Mouse (Mus musculus): ENCODE measurements at regions not wholly inside any gene's neighbourhood (a gene's known extent, or its start where the extent isn't known, plus 50 kb on each side); places are given as distances from the start of the nearest gene placed in this dataset.

GRCm38 (mm10) chr10:92242714-92243440 lies 479.3 kb downstream of the Nedd1 start:
- DNase-seq (ENCODE audit: low spot score in 2 of 2): no peak

GRCm38 (mm10) chr10:92237881-92238280 lies 484.3 kb downstream of the Nedd1 start:
- no peak for DNase-seq (ENCODE audit: low spot score in 2 of 2)

GRCm38 (mm10) chr10:92232081-92232480 lies 490.1 kb downstream of the Nedd1 start:
- no peak for DNase-seq (ENCODE audit: low spot score in 2 of 2)

GRCm38 (mm10) chr10:92225818-92226217 lies 496.4 kb downstream of the Nedd1 start:
- DNase-seq (ENCODE audit: low spot score in 2 of 2): no peak

GRCm38 (mm10) chr10:92225071-92225470 lies 497.1 kb downstream of the Nedd1 start:
- DNase-seq (ENCODE audit: low spot score in 2 of 2): no peak

GRCm38 (mm10) chr10:92219310-92219709 lies 502.9 kb downstream of the Nedd1 start:
- DNase-seq (ENCODE audit: low spot score in 2 of 2): no peak

GRCm38 (mm10) chr10:92170856-92171255 lies 551.4 kb downstream of the Nedd1 start:
- no peak for DNase-seq (ENCODE audit: low spot score in 2 of 2)

- no peak for DNase-seq (ENCODE audit: low spot score in 2 of 2)
Observed at GRCm38 (mm10) chr10:92166057-92166456, 556.2 kb downstream of the Nedd1 start.

- DNase-seq (ENCODE audit: low spot score in 2 of 2): no peak
Observed at GRCm38 (mm10) chr10:92164991-92165390, 557.2 kb downstream of the Nedd1 start.

- no peak for DNase-seq (ENCODE audit: low spot score in 2 of 2)
Observed at GRCm38 (mm10) chr10:92164648-92164960, 557.6 kb downstream of the Nedd1 start.

- DNase-seq (ENCODE audit: low spot score in 2 of 2): no peak
Observed at GRCm38 (mm10) chr10:92163851-92164647, 558.2 kb downstream of the Nedd1 start.

- DNase-seq (ENCODE audit: low spot score in 2 of 2): peak in 1 of 2 experiments; percentile 11
Observed at GRCm38 (mm10) chr10:92163071-92163504, 559.1 kb downstream of the Nedd1 start.

- DNase-seq (ENCODE audit: low spot score in 2 of 2): peak in 1 of 2 experiments; percentile 17
Observed at GRCm38 (mm10) chr10:92162473-92163011, 559.7 kb downstream of the Nedd1 start.

GRCm38 (mm10) chr10:92161501-92161900 lies 560.7 kb downstream of the Nedd1 start:
- DNase-seq (ENCODE audit: low spot score in 2 of 2): no peak

- DNase-seq (ENCODE audit: low spot score in 2 of 2): no peak
Observed at GRCm38 (mm10) chr10:92146263-92146662, 576.0 kb downstream of the Nedd1 start.

GRCm38 (mm10) chr10:92135521-92135920 lies 586.7 kb downstream of the Nedd1 start:
- DNase-seq (ENCODE audit: low spot score in 2 of 2): no peak

GRCm38 (mm10) chr10:92112790-92113189 lies 609.4 kb downstream of the Nedd1 start:
- DNase-seq (ENCODE audit: low spot score in 2 of 2): no peak

GRCm38 (mm10) chr10:92106331-92106730 lies 615.9 kb downstream of the Nedd1 start:
- DNase-seq (ENCODE audit: low spot score in 2 of 2): no peak

GRCm38 (mm10) chr10:92103887-92104286 lies 618.3 kb downstream of the Nedd1 start:
- DNase-seq (ENCODE audit: low spot score in 2 of 2): no peak

GRCm38 (mm10) chr10:92102755-92103154 lies 619.5 kb downstream of the Nedd1 start:
- no peak for DNase-seq (ENCODE audit: low spot score in 2 of 2)

- DNase-seq (ENCODE audit: low spot score in 2 of 2): no peak
Observed at GRCm38 (mm10) chr10:92097562-92097961, 624.7 kb downstream of the Nedd1 start.

GRCm38 (mm10) chr10:92097081-92097480 lies 625.1 kb downstream of the Nedd1 start:
- DNase-seq (ENCODE audit: low spot score in 2 of 2): no peak

Data from left cerebral cortex, adult 8-10 months (tissue).